Mouse (Mus musculus): ENCODE measurements around the gene Pick1.

Pick1 gene

GRCm38 (mm10) chr15:79229058-79229821 lies at the start of gene Pick1, which contains the start of gene Gm49486:
Gene Pick1 (plus strand): TSS chr15:79229173.
Gene Gm49486 (plus strand): TSS chr15:79229391.
- peak; percentile 84 for DNase-seq (ENCODE audit: low read depth, low spot score)

DNA sequence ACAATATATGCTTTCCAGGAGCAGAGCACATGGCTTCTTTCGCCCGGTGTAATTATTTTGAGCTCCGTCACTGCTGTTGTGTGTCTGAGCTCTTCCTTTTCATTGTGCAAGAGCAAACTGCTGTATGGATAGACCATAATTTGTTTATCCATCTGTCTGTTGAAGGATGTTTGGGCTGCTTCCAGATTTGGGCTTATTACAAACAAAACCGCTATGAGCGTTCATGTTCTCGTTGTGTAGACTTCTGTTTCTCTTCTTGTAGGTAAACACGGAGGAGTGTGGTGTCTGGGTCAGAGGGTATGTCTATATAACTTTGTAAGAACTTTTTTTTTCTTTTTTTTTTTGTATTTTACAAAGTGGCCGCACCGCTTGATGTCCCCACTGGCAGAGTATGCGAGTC lies 43.8 kb upstream of the Pick1 start:
- DNase-seq (ENCODE audit: low read depth, low spot score) = no peak

DNA sequence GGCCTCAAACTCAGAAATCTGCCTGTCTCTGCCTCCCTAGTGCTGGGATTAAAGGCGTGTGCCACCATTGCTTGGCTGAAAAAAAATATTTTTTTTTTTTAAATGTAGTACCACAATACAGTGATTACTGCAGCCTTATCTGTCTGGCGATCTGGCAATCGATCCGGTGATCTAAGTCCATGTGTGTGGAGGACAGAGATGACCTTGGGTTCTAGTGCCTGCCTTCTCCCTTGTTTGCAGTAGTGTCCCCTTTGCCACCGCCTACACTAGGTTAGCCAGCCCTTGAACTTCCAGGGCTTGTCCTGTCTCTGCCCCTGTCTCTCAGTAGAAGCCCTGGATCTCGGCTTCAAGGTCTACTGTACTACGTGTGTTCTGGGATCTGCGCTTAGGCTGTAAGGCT lies 41.2 kb upstream of the Pick1 start:
- DNase-seq (ENCODE audit: low read depth, low spot score) = no peak

DNA sequence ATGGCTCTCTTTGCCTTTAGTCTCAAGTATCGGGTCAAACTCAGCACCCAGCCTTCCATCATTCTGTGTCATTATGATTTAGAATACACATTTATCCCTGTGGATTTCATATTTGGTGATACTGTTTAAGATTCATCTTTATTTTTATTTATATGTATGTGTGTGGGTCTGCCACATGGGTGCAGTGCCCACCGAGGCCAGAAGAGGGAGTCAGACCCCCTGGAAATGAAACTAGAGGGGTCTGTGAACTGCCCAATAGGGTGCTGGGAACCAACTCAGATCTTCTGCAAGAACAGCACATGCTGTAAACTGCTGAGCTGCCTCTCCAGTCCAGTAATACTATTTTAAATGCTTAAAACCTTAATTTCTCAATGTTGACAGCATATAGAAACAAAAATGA lies 37.5 kb upstream of the Pick1 start:
- DNase-seq (ENCODE audit: low read depth, low spot score) = no peak

GRCm38 (mm10) chr15:79192450-79192849 lies 36.5 kb upstream of the Pick1 start:
- no peak for DNase-seq (ENCODE audit: low read depth, low spot score)

DNA sequence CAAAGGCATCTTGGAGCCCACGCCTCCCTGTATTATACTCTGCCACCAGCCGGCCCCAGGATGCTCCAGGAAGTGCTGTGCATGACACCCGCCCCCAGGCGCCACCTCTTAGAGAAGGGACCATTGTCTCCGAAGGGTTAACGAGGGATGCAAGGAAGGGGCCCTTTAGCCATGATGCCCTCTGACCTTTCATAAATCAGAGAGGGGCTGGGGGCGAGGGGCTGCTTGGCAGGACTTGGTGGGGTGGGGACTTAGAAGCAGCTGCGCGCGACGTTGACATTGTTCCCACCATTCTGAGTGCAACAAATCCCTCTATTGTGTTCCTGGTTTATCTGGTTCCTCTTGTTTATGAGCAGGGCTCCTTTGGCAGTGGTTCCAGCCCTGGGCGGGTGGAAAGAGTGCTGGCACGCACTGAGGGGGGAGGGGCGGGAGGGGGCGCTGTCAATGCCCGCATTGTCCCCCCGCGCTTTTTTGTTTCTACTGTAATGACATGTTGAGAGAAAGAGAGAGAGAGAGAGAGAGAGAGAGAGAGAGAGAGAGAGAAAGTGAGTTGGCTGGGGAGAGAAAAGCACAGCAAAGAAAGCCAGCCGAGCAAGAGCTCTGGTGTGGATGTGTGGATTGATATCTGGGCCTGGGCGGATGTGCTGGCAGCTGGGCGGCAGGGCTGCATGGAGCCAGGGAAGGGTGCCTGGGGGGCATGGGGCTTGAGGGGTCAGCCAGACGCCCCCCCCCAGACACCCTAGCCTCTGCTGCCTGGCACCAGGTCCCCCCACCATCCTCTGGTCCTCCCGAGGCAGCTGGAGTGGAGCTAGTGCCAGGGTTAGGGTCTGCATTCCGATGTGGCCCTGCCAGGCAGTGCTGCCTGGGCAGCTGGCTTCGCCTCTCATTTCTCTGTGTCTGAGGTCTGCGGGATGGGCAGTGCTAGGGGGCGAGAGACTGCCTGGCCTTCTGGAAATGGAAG lies 35.8 kb upstream of the Pick1 start:
- DNase-seq (ENCODE audit: low read depth, low spot score) = no peak

- no peak for DNase-seq (ENCODE audit: low read depth, low spot score)
These were observed 34.9 kb upstream of the Pick1 start for GRCm38 (mm10) chr15:79194048-79194447.

DNA sequence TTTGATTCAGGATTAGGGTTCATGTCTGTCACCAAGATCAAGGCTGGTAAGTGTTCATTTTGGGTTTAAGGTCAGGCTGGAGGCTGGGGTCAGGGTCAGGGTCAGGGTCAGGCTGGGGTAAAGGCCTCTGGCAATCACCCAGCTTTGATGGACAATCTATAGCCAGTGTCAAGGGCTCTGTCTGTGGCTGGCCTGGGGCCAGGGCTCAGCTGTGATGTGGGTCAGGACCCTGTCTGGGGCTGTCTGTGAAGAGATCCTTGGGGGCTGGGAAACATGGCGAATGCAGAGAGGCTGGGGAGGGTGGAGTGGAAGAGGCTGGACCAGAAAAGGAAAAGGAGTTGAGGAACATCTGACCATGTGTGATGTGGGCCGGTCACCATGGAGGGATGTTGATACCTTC lies 34.0 kb upstream of the Pick1 start:
- no peak for DNase-seq (ENCODE audit: low read depth, low spot score)

GRCm38 (mm10) chr15:79195492-79195891 lies 33.5 kb upstream of the Pick1 start:
- DNase-seq (ENCODE audit: low read depth, low spot score) = peak; percentile 70

GRCm38 (mm10) chr15:79199390-79199976 lies 29.5 kb upstream of the Pick1 start:
- no peak for DNase-seq (ENCODE audit: low read depth, low spot score)

- no peak for DNase-seq (ENCODE audit: low read depth, low spot score)
These were observed 27.4 kb upstream of the Pick1 start for GRCm38 (mm10) chr15:79201491-79202150.

- no peak for DNase-seq (ENCODE audit: low read depth, low spot score)
These were observed 26.4 kb upstream of the Pick1 start for GRCm38 (mm10) chr15:79202575-79202974.

DNA sequence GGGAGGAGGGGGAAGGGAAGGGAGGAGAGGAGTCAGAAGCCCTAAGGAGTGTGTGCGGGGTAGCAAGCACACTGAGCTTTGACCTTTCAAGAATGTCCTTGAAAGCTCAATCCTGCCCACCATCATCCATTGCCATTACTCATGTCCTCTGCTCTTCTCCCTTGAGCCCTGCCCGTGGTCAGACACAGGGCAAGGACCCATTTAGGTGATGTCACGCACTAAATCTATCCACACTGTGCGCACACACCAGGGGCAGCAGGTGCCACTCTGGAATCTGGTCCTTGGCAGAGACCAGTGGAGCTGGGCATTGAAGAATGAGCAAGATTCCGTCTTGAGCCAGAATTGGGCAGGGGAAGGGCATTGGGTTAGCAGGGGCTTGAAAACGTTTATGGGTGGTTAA lies 20.8 kb upstream of the Pick1 start:
- DNase-seq (ENCODE audit: low read depth, low spot score) = peak; percentile 34

- peak; percentile 38 for DNase-seq (ENCODE audit: low read depth, low spot score)
These were observed 20.1 kb upstream of the Pick1 start for GRCm38 (mm10) chr15:79208758-79209439.

DNA sequence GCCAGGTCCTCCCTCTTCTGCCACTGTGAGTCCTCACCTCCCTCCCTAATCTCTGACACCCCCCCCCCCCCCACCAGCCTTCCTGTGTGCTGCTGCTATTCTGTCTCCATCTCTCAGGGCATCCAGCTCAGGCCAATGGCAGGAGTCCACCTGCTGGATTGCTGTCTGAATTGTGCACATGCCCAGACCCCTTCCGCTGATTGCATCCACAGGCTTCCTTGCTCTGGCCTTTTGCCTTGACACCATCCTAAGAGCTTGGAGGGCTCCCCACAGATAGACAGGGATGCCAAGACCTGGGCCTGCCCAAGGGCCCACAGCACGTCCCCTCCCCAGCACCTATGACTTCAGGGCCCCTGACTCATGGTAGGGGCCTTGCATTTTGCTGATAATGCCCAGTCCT lies 18.6 kb upstream of the Pick1 start:
- DNase-seq (ENCODE audit: low read depth, low spot score) = no peak

- no peak for DNase-seq (ENCODE audit: low read depth, low spot score)
These were observed 16.1 kb upstream of the Pick1 start for GRCm38 (mm10) chr15:79212750-79213446.

GRCm38 (mm10) chr15:79213591-79213990 lies 15.4 kb upstream of the Pick1 start:
- no peak for DNase-seq (ENCODE audit: low read depth, low spot score)

DNA sequence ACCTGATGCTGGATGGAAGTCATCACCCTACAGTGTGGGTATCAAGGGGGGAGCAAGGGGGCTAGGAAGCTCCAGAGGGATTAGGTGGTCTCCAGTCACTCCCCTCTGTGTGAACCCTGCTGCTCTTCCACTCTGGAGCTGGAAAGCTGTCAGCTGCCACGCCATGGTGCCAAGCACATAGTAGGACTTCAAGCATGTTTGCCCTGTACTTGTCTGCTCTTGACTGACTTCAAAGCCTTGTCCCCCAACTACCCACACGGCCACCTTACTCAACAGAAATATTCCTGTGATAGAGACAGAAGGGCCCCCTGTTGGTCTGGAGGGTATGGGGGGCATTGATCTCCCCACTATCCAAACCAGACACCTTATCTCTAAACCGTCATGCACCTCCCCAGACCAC lies 12.8 kb upstream of the Pick1 start:
- no peak for DNase-seq (ENCODE audit: low read depth, low spot score)

DNA sequence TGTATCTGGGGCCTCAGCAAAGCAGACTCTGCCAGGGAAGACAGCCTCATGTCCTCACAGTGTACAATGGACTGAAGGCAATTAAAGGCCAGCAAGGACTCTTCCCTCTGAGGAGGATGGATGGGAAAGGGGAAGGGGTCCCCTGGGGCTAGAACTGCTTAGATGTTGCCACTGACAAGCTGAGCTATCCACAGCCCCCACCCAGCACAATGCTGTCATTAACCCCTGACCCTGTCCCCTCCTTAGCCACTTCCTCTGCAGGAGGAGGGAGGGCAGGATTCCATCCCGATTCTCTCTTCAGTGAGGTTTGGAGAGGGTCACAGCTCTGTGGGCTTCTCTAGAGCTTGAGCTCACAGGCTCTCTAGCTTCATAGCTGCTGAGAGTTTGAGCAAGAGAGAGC lies 9.4 kb upstream of the Pick1 start:
- DNase-seq (ENCODE audit: low read depth, low spot score) = no peak

GRCm38 (mm10) chr15:79223641-79224040 lies 5.3 kb upstream of the Pick1 start:
- no peak for DNase-seq (ENCODE audit: low read depth, low spot score)

Measured in skeletal muscle tissue, adult 2 months (tissue).